8 mouse cellular contexts compared by ENCODE assay signal in genomic region chr3:75556121-75556694, GRCm38 (mm10). TPM values are rescaled to one million over a fixed set of nuclear protein-coding genes. Genes with fewer than 3 reads are reported as not detected.
DNase-seq lines count a peak whose midpoint lies in the region; ATAC-seq and TF ChIP-seq lines count a peak whose summit lies in the region.

No protein-coding gene starts in this region.

- peak overlapping the region; percentile 93 for H3K9ac ChIP-seq in heart, adult 2 months (ENCODE audit: low read depth, low read length)
- H3K9ac ChIP-seq in lung, postnatal 0 days (replicated peaks; ENCODE audit: low read depth), result peak overlapping the region; percentile 75
- H3K9ac ChIP-seq in stomach, embryonic 16.5 days (ENCODE audit: low read length), result peak overlapping the region; percentile 96

- H3K4me1 ChIP-seq in heart, adult 2 months (ENCODE audit: control insufficient read depth, insufficient read depth, low read length), result peaks cover 3% of the 10 kb centered on the region
- no peaks in the 10 kb centered on the region; the same call in 1 of the 2 replicates for H3K4me1 ChIP-seq in lung, postnatal 0 days (ENCODE audit: insufficient read depth, low read depth, low read length)
- H3K4me1 ChIP-seq in stomach, embryonic 16.5 days (ENCODE audit: control insufficient read depth, insufficient read depth, low read length), result 0 out of 2 replicates have a peak, but pooled peaks cover 8% of the 10 kb centered on the region

- H3K79me2 ChIP-seq in heart, adult 2 months (replicated peaks; ENCODE audit: control insufficient read depth, insufficient read depth, low read length), result peaks cover 4% of the 10 kb centered on the region

- intact Hi-C loops in heart, adult 2 months (cut with DNase I), result loop anchor here (5.0 kb wide), 2 partner anchors 166 to 401 kb away; partner anchors contain the start of gene Golim4
- intact Hi-C loops in heart, postnatal 10 days (cut with DNase I), result no loop called here

- peak; percentile 13 to 26 for ATAC-seq in hematopoietic stem cell, adult 5-6 weeks (replicated peaks in 1 of 2; ENCODE audit: insufficient read depth in 1 of 2, low FRiP score in 2 of 2, low TSS enrichment in 1 of 2, low read depth in 1 of 2, poor library complexity in 2 of 2, severe bottlenecking in 2 of 2)
- peak; percentile 25 for ATAC-seq in lung, postnatal 0 days
- peak; percentile 22; the same call in 1 of the 2 replicates for ATAC-seq in stomach, embryonic 16.5 days (ENCODE audit: insufficient read depth, low FRiP score)

- H3K4me2 ChIP-seq in lung, postnatal 0 days (replicated peaks; ENCODE audit: low read depth, low read length), result peak overlapping the region; percentile 67
- peak overlapping the region; percentile 92 for H3K4me2 ChIP-seq in stomach, embryonic 16.5 days (ENCODE audit: low read depth, low read length)

- no peaks in the 10 kb centered on the region for H3K27me3 ChIP-seq in heart, adult 2 months (ENCODE audit: control insufficient read depth, insufficient read depth, low read length)
- no peaks in the 10 kb centered on the region for H3K27me3 ChIP-seq in lung, postnatal 0 days (replicated peaks; ENCODE audit: insufficient read depth, low read length)
- no peaks in the 10 kb centered on the region for H3K27me3 ChIP-seq in stomach, embryonic 16.5 days (ENCODE audit: control insufficient read depth, insufficient read depth, low read length)

- TF ChIP-seq EP300 in heart, adult 2 months (IDR thresholded peaks at IDR 0.05; ENCODE audit: insufficient read depth, low read depth, low read length), result no peak
- no peak for TF ChIP-seq EP300 in lung, postnatal 0 days (IDR thresholded peaks at IDR 0.05)

- H3K9me3 ChIP-seq in lung, postnatal 0 days (ENCODE audit: low read length), result no peaks in the 10 kb centered on the region
- no peaks in the 10 kb centered on the region for H3K9me3 ChIP-seq in stomach, embryonic 16.5 days (replicated peaks; ENCODE audit: control insufficient read depth, low read length)

- peaks cover 4% of the 10 kb centered on the region for H3K36me3 ChIP-seq in heart, adult 2 months (ENCODE audit: control insufficient read depth, insufficient read depth, low read length)
- H3K36me3 ChIP-seq in lung, postnatal 0 days (ENCODE audit: insufficient read depth, low read length), result no peaks in the 10 kb centered on the region
- no peaks in the 10 kb centered on the region; the same call in 1 of the 2 replicates for H3K36me3 ChIP-seq in stomach, embryonic 16.5 days (ENCODE audit: control insufficient read depth, insufficient read depth, low read length)

- peak overlapping the region; percentile 98 for H3K27ac ChIP-seq in heart, adult 2 months
- H3K27ac ChIP-seq in lung, postnatal 0 days (ENCODE audit: low read length), result peak overlapping the region; percentile 92
- peak overlapping the region; percentile 82 for H3K27ac ChIP-seq in stomach, embryonic 16.5 days (ENCODE audit: low read length)

- no peak for TF ChIP-seq CTCF in heart, adult 2 months (IDR thresholded peaks at IDR 0.05)
- no peak for TF ChIP-seq CTCF in lung, postnatal 0 days (IDR thresholded peaks at IDR 0.05)

- no peak for TF ChIP-seq POLR2A in heart, adult 2 months (IDR thresholded peaks at IDR 0.05; ENCODE audit: insufficient read depth, low read depth, low read length)

- H3K4me3 ChIP-seq in heart, adult 2 months, result peak overlapping the region; percentile 97
- H3K4me3 ChIP-seq in lung, postnatal 0 days (ENCODE audit: low read depth, low read length), result peak overlapping the region; percentile 70
- peak overlapping the region; percentile 97 for H3K4me3 ChIP-seq in stomach, embryonic 16.5 days (replicated peaks; ENCODE audit: low read length)

- 2% methylated on average over 36 of the region's 36 CpGs for WGBS in heart, adult 2 months
- WGBS in lung, postnatal 0 days, result under 1% methylated on average over 36 of the region's 36 CpGs
- whole genome bisulfite sequencing in stomach, embryonic 16.5 days, result 0% methylated on average over 36 of the region's 36 CpGs

- no peak for DNase-seq in heart, adult 2 months
- no peak for DNase-seq in heart, postnatal 10 days
- peak; percentile 72 to 73 for DNase-seq in B cell, adult 2 months
- peak; percentile 44 for DNase-seq in c-Kit-negative CD71-positive TER-119-positive erythroid progenitor cells, embryonic 14.5 days (ENCODE audit: low read depth, low spot score)
- peak; percentile 81 for DNase-seq in lung, postnatal 0 days (ENCODE audit: low spot score)
- no peak for DNase-seq in cerebellum, postnatal 36 days

RNA-seq across cellular contexts. Expression of gene Pdcd10, which starts 0.4 kb away (rescaled TPM):
- total RNA-seq in heart, adult 2 months (2021), result 10 to 100 TPM; 25.7 to 26.1 TPM
- 4.0 and 9.8 TPM in 2 replicates for polyA plus RNA-seq in heart, adult 2 months (2012; rRNA removed)
- total RNA-seq in heart, postnatal 10 days (2021), result 10 to 100 TPM; 36.2 to 37.1 TPM
- total RNA-seq in hematopoietic stem cell, adult 5-6 weeks (2017), result 129 and 146 TPM in 2 replicates
- polyA plus RNA-seq in lung, postnatal 0 days (2015; fragmentation: Nextera tagmentation; extraction: Ambion mirVana), result 123 and 125 TPM in 2 replicates
- 80.6 and 88.3 TPM in 2 replicates for polyA plus RNA-seq in stomach, embryonic 16.5 days (2015; fragmentation: Nextera tagmentation; extraction: Ambion mirVana)

RNA-seq across cellular contexts. Expression of gene Serpini1, which starts 1.1 kb away (rescaled TPM):
- total RNA-seq in heart, adult 2 months (2021), result 1 to 10 TPM; 3.7 to 4.6 TPM
- polyA plus RNA-seq in heart, adult 2 months (2012; rRNA removed), result 1.4 and 3.7 TPM in 2 replicates
- total RNA-seq in heart, postnatal 10 days (2021), result 1 to 10 TPM; 7.3 to 7.5 TPM
- 10.8 and 12.5 TPM in 2 replicates for total RNA-seq in hematopoietic stem cell, adult 5-6 weeks (2017)
- polyA plus RNA-seq in lung, postnatal 0 days (2015; fragmentation: Nextera tagmentation; extraction: Ambion mirVana), result 0.47 and 0.86 TPM in 2 replicates
- 19.5 and 21.2 TPM in 2 replicates for polyA plus RNA-seq in stomach, embryonic 16.5 days (2015; fragmentation: Nextera tagmentation; extraction: Ambion mirVana)

Comparison
In these comparisons a context has a peak if more than half of its experiments do, and no peak if none do; other contexts are left out.
1. DNase-seq: peak in B cell, adult 2 months (2 of 2), c-Kit-negative CD71-positive TER-119-positive erythroid progenitor cells, embryonic 14.5 days (single experiment) and lung, postnatal 0 days (single experiment); none in heart, adult 2 months (0 of 2), heart, postnatal 10 days (0 of 2) and cerebellum, postnatal 36 days (0 of 2).
2. Peak in every context shown above with its lines, with median percentiles within 50 percentile points of each other: H3K27ac ChIP-seq, H3K4me3 ChIP-seq, H3K9ac ChIP-seq and ATAC-seq.